Mouse (Mus musculus) forebrain, embryonic 13.5 days (tissue): ENCODE measurements around the gene Gale. TPM values are rescaled to one million over a fixed set of nuclear protein-coding genes. Genes with fewer than 3 reads are reported as not detected.

Experiments used
- ATAC-seq: fragments of 200-750 bp; cut with Nextera tagmentation; 2 replicates; pipeline ENCODE4 v1.8.0; 2017
- H3K27ac ChIP-seq: fragments of 300-500 bp; sonication (generic); 2 replicates; pipeline ENCODE4 v1.5.1; 2015; ENCODE audit warnings: inconsistent platforms, mild to moderate bottlenecking, moderate library complexity
- H3K27me3 ChIP-seq: fragments of 300-500 bp; sonication (generic); 2 replicates; pipeline ENCODE4 v1.6.1; 2015; ENCODE audit warnings: mild to moderate bottlenecking, inconsistent platforms
- H3K36me3 ChIP-seq: fragments of 300-500 bp; sonication (generic); 2 replicates; pipeline ENCODE4 v1.6.1; 2015; ENCODE audit warnings: mild to moderate bottlenecking, inconsistent platforms; ENCODE audit not compliant: poor library complexity, severe bottlenecking
- H3K4me1 ChIP-seq: fragments of 300-500 bp; sonication (generic); 2 replicates; pipeline ENCODE4 v1.6.1; 2015; ENCODE audit warnings: inconsistent platforms
- H3K4me2 ChIP-seq: fragments of 300-500 bp; sonication (generic); 2 replicates; pipeline ENCODE4 v1.6.1; 2015; ENCODE audit warnings: inconsistent platforms, mild to moderate bottlenecking, moderate library complexity
- H3K4me3 ChIP-seq: fragments of 300-500 bp; sonication (generic); 2 replicates; pipeline ENCODE4 v1.5.1; 2015; ENCODE audit warnings: mild to moderate bottlenecking, inconsistent platforms
- H3K9ac ChIP-seq: fragments of 300-500 bp; sonication (generic); 2 replicates; pipeline ENCODE4 v1.6.1; 2015; ENCODE audit warnings: mild to moderate bottlenecking, inconsistent platforms
- H3K9me3 ChIP-seq: fragments of 300-500 bp; sonication (generic); replicated peaks from 2 replicates; pipeline ENCODE4 v1.6.1; 2016; ENCODE audit warnings: inconsistent platforms
- WGBS: fragments of 180-500 bp; shearing (Covaris S2); methylation state at CpG from one replicate; pipeline ENCODE4 v1.1.7; 2015; 5-methylcytosine and 5-hydroxymethylcytosine counted together
- polyA plus RNA-seq: library from polyadenylated mRNA; unstranded; fragments of >200 nt; fragmentation: Nextera tagmentation; extraction: Ambion mirVana; gene quantifications from 2 replicates; pipeline ENCODE4 v1.2.1, GENCODE M21; 2015

The Gale gene
- polyA plus RNA-seq, 1 experiment from 2014 or later = 28.7 TPM

DNA sequence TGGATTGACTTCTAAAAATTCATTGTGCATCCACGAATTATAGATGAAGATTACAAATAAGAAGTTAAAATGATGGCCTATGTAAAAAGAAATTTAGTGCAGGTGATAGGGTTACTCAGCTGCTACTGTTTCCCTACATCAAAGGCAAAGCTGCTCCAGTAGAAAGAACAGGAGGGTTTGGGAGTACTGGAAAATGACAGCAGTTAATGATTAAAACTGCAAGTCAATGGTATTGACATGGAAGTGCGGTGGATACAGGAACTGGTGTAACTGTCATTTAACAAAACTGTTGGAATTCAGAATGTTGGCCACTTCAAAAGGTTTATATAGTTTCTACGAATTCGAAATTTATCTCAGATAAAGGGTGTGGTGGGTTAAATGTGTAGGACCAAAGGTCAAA, 31.6 kb downstream of the Gale start:
- Histone ChIP-seq H3K9ac (no peak overlapping the region), H3K36me3 (no peaks in the 10 kb centered on the region), H3K4me3 (no peak overlapping the region), H3K4me2 (no peak overlapping the region), H3K27ac (no peak overlapping the region), H3K4me1 (no peaks in the 10 kb centered on the region), H3K27me3 (no peaks in the 10 kb centered on the region), H3K9me3 (peaks cover 8% of the 10 kb centered on the region; the same call in 1 of the 2 replicates)
- 84% methylated on average over 4 of the region's 4 CpGs for WGBS
- no peak for ATAC-seq

DNA sequence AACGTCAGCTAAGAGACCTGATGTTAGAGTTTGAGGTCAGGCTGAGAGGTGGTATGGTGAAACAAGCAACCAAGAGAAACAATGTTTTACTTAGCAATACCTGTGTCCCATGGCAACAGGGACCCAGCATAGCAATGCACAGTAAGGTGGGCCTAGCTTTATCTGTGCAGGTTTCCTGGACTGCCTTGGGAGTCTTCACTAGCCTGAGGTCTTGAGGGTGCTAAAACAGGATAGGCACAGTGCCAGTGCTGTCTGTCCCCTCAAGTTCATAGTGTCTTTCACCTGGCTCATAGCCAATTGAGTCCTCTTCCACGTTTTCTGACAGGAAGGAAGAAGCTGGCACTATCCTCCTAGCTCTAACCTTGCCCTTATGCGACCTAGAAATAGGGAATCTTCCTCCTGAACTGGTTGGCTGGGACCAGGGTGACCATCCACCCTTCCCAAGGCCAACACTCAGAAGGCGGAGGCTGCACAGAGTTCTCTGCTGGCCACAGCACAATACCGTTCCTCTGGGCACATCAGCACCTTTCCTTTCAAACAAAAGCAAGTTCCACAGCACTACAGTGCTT, 40.7 kb downstream of the Gale start:
- H3K9me3 ChIP-seq = no peaks in the 10 kb centered on the region

GRCm38 (mm10) chr4:136004921-136005320, 41.4 kb downstream of the Gale start:
- Histone ChIP-seq H3K27ac (no peak overlapping the region), H3K9ac (no peak overlapping the region), H3K4me3 (no peak overlapping the region), H3K27me3 (no peaks in the 10 kb centered on the region), H3K36me3 (peaks cover 83% of the 10 kb centered on the region), H3K9me3 (no peaks in the 10 kb centered on the region), H3K4me1 (no peaks in the 10 kb centered on the region), H3K4me2 (no peak overlapping the region)
- 91% methylated on average over 2 of the region's 2 CpGs for WGBS
- ATAC-seq = no peak

More for the DNA sequence above, 40.7 kb downstream of the Gale start:
- Histone ChIP-seq H3K4me2 (no peak overlapping the region), H3K27ac (no peak overlapping the region), H3K4me1 (no peaks in the 10 kb centered on the region), H3K27me3 (no peaks in the 10 kb centered on the region), H3K36me3 (peaks cover 76% of the 10 kb centered on the region), H3K9ac (no peak overlapping the region), H3K4me3 (no peak overlapping the region)
- WGBS = 91% methylated on average over 5 of the region's 5 CpGs
- no peak for ATAC-seq

- Histone ChIP-seq H3K4me1 (no peaks in the 10 kb centered on the region), H3K27ac (no peak overlapping the region), H3K4me2 (no peak overlapping the region), H3K9me3 (no peaks in the 10 kb centered on the region), H3K9ac (no peak overlapping the region), H3K4me3 (no peak overlapping the region), H3K36me3 (peaks cover 97% of the 10 kb centered on the region), H3K27me3 (no peaks in the 10 kb centered on the region)
- ATAC-seq = no peak
- WGBS = 96% methylated on average over 3 of the region's 3 CpGs
Observed at GRCm38 (mm10) chr4:136006821-136007220, 43.3 kb downstream of the Gale start.

DNA sequence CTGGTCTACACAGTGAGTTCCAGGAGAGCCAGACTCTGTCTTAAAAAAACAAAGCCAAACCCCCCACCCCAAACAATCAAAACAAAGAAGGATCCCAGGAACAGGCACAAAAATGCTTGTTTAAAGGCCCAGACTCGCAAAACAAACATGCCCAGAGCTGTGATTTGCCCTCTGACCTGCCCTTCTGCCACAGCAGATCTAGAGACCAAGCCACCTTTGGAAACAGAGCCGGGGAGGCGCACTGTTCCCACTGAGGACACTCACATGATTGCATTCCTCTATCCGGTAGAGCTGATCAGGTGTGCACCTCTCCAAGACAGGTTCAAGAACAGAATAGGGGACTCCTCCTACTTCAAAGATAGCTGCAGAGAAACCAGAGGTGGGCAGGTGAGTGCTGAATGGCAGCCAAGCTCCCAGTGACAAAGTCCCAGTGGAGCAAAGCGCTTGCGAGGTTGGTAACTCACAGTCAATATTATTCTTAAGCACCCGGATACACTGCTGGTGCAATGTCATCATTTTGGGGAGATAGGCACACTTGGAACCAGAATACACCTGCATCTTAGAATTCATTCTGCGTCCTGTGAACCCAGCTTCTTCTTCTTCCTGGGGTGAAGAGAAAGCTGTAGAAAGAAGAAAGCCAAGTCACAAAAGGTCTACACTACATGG, 45.4 kb downstream of the Gale start:
- H3K9me3 ChIP-seq = no peaks in the 10 kb centered on the region
- no peaks in the 10 kb centered on the region for H3K4me1 ChIP-seq
- H3K36me3 ChIP-seq = peaks cover 95% of the 10 kb centered on the region
- H3K27ac ChIP-seq = no peak overlapping the region
- no peak overlapping the region for H3K4me3 ChIP-seq
- H3K9ac ChIP-seq = no peak overlapping the region
- no peak overlapping the region for H3K4me2 ChIP-seq
- no peak for ATAC-seq
- 95% methylated on average over 8 of the region's 8 CpGs for WGBS
- H3K27me3 ChIP-seq = no peaks in the 10 kb centered on the region

GRCm38 (mm10) chr4:136010586-136010985, 47.1 kb downstream of the Gale start:
- H3K27ac ChIP-seq = no peak overlapping the region
- peaks cover 81% of the 10 kb centered on the region for H3K36me3 ChIP-seq
- H3K9ac ChIP-seq = no peak overlapping the region
- H3K4me1 ChIP-seq = no peaks in the 10 kb centered on the region
- 93% methylated on average over 4 of the region's 4 CpGs for WGBS
- no peak for ATAC-seq
- H3K9me3 ChIP-seq = no peaks in the 10 kb centered on the region
- no peak overlapping the region for H3K4me2 ChIP-seq
- H3K27me3 ChIP-seq = no peaks in the 10 kb centered on the region
- H3K4me3 ChIP-seq = no peak overlapping the region

DNA sequence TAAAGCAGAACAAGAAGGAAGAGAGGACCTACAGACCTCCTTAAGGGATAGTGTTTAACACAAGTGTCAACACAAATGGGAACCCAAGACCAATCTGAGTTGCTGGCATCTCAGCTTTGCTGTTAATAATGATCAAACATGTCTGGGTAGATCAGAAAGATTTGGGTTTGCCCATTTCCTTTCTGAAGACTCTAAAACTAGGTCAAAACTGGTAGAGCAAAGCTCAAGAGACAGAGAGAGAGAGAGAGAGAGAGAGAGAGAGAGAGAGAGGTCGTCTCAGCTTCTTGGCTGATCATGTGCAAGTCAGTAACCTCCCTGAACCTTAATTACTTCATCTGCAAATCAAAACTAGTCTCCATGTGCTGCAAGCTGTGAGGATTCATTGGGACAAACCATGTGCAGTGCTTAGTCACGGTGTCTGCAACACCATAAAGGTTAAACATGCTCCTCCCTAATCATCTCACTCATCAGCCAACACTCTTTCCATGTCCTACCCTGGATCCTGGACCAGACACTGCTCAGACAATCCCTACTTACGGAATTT, 52.6 kb downstream of the Gale start:
- Histone ChIP-seq H3K36me3 (peaks cover 28% of the 10 kb centered on the region), H3K27me3 (no peaks in the 10 kb centered on the region), H3K4me3 (no peak overlapping the region), H3K4me2 (no peak overlapping the region), H3K9me3 (no peaks in the 10 kb centered on the region), H3K9ac (no peak overlapping the region), H3K27ac (no peak overlapping the region), H3K4me1 (peaks cover 15% of the 10 kb centered on the region)
- ATAC-seq = no peak
- WGBS = 80% methylated on average over 3 of the region's 3 CpGs

Other genes starting within 250 kb of the Gale start
- not detected in 2 replicates for gene Il22ra1, start 235.6 kb upstream of the Gale start, polyA plus RNA-seq
- gene Myom3, start 204.0 kb upstream of the Gale start, polyA plus RNA-seq = 0.09 TPM in 1 of 2 replicates, not detected in the other
- 341 and 352 TPM in 2 replicates for gene Srsf10, start 108.0 kb upstream of the Gale start, polyA plus RNA-seq
- gene Pnrc2, start 89.9 kb upstream of the Gale start, polyA plus RNA-seq = 180 and 185 TPM in 2 replicates
- 0.13 and 0.21 TPM in 2 replicates for gene Cnr2, start 68.3 kb upstream of the Gale start, polyA plus RNA-seq
- gene Fuca1, start 43.0 kb upstream of the Gale start, polyA plus RNA-seq = 41.7 and 56.6 TPM in 2 replicates
- gene Hmgcl, start 17.3 kb upstream of the Gale start, polyA plus RNA-seq = 56.2 and 57.1 TPM in 2 replicates
- gene Lypla2, start 8.9 kb downstream of the Gale start, polyA plus RNA-seq = 163 and 173 TPM in 2 replicates
- 50.9 and 53.6 TPM in 2 replicates for gene Pithd1, start 23.5 kb downstream of the Gale start, polyA plus RNA-seq
- gene Eloa, start 58.0 kb downstream of the Gale start, polyA plus RNA-seq = 29.1 and 30.9 TPM in 2 replicates
- 383 and 388 TPM in 2 replicates for gene Rpl11, start 89.7 kb downstream of the Gale start, polyA plus RNA-seq
- gene Id3, start 179.8 kb downstream of the Gale start, polyA plus RNA-seq = 90.9 and 119 TPM in 2 replicates
- 9.7 and 11.3 TPM in 2 replicates for gene E2f2, start 208.7 kb downstream of the Gale start, polyA plus RNA-seq
- gene Asap3, start 242.6 kb downstream of the Gale start, polyA plus RNA-seq = 2.9 and 3.9 TPM in 2 replicates